Mouse (Mus musculus) testis, adult 2 months (tissue): Measurements from ENCODE around the gene Serpinb1b.

Experiments
- CTCF ChIP-seq: fragments of 200-500 bp; IDR thresholded peaks from 2 replicates; pipeline ENCODE4 v1.5.1; 2012; ENCODE audit warnings: low read depth, mild to moderate bottlenecking, inconsistent platforms, low read length, moderate library complexity; ENCODE audit not compliant: control insufficient read depth, insufficient read depth, insufficient replicate concordance
- POLR2A ChIP-seq: fragments of 200-500 bp; IDR thresholded peaks from 2 replicates; pipeline ENCODE4 v1.6.1; 2012; ENCODE audit warnings: low read depth, mild to moderate bottlenecking, inconsistent platforms, low read length, moderate library complexity; ENCODE audit not compliant: control insufficient read depth

DNA sequence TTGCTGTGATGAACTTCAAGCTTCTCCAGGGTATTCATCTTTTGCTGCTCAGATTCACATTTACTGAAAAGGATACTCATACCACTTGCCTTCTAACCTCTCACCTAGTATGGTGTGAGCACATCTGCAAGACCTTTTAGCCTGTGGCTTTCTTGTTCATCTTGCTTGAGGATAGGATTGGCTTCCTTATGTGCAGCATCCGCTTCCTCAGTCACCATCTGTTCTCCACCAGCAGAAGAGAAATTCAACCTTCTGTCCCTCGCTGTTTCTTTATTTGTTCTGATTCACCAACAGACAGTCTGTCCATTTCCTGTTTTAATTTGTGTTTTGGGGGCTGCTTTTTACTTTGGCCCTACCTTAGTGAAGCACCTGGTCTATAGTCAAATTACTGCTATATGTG, 59.3 kb downstream of the Serpinb1b start:
- TF ChIP-seq POLR2A (no peak), CTCF (no peak)
